In the genomic region with DNA sequence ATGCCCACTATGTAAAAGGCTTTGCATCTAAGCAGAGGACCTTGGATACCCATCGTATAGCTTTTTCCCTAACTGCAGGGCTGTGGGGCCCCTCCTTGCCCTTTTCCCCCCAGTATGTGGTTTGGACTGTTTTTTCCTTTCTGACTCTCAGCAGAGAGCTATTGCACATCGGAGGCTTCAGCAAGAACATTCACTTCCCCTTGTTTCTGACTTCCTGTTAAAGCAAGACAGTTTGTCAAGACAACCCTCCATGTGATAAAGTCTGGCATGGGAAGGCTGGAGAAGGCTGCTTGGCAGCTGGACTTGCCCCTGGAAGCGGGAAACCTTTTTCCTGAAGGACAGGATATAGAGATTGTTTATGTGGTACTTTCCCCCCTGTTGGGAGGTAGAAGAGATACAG, we compare ENCODE assay signal across 9 mouse cellular contexts. TPM values are rescaled to one million over a fixed set of nuclear protein-coding genes. Genes with fewer than 3 reads are reported as not detected.
A peak's percentile ranks its signal among the peaks of the same experiment; 100 is the strongest.
DNase-seq lines count a peak whose midpoint lies in the region; ATAC-seq lines count a peak whose summit lies in the region.
"Had no signal": no experiment of that assay in that cellular context is flagged by ENCODE, and none has a peak within 500 bp of the region (broad histone marks: within the 10 kb centered on the region; RNA-seq: fewer than 3 reads in every experiment).

No protein-coding gene starts in this region.

- no peak overlapping the region for H3K4me2 ChIP-seq in neural tube, embryonic 13.5 days
- no peak overlapping the region for H3K4me2 ChIP-seq in neural tube, embryonic 15.5 days
- no peak overlapping the region for H3K4me2 ChIP-seq in lung, embryonic 15.5 days
- no peak overlapping the region for H3K4me2 ChIP-seq in forebrain, embryonic 13.5 days
- H3K4me2 ChIP-seq: limb, embryonic 13.5 days had no signal

- no peaks in the 10 kb centered on the region for H3K9me3 ChIP-seq in neural tube, embryonic 13.5 days
- no peaks in the 10 kb centered on the region for H3K9me3 ChIP-seq in neural tube, embryonic 15.5 days (replicated peaks)
- H3K9me3 ChIP-seq in lung, embryonic 15.5 days: no peaks in the 10 kb centered on the region
- no peaks in the 10 kb centered on the region for H3K9me3 ChIP-seq in forebrain, embryonic 13.5 days (replicated peaks)
- H3K9me3 ChIP-seq: limb, embryonic 13.5 days had no signal

- no peaks in the 10 kb centered on the region for H3K27me3 ChIP-seq in neural tube, embryonic 13.5 days
- H3K27me3 ChIP-seq in neural tube, embryonic 15.5 days (replicated peaks): no peaks in the 10 kb centered on the region
- no peaks in the 10 kb centered on the region for H3K27me3 ChIP-seq in lung, embryonic 15.5 days
- no peaks in the 10 kb centered on the region for H3K27me3 ChIP-seq in forebrain, embryonic 13.5 days
- H3K27me3 ChIP-seq: limb, embryonic 13.5 days had no signal

- intact Hi-C loops in heart, postnatal 14 days (cut with DNase I): no loop called here

- 83% methylated on average over 3 of the region's 3 CpGs for WGBS in neural tube, embryonic 13.5 days
- WGBS in neural tube, embryonic 15.5 days: 90% methylated on average over 3 of the region's 3 CpGs
- WGBS in lung, embryonic 15.5 days: 70% methylated on average over 3 of the region's 3 CpGs
- 92% methylated on average over 3 of the region's 3 CpGs for WGBS in forebrain, embryonic 13.5 days

- H3K27ac ChIP-seq in neural tube, embryonic 13.5 days (replicated peaks): 0 out of 2 replicates have a peak overlapping the region, but pooled peaks have one; percentile 18
- no peak overlapping the region for H3K27ac ChIP-seq in neural tube, embryonic 15.5 days (replicated peaks)
- peak overlapping the region; percentile 35 for H3K27ac ChIP-seq in lung, embryonic 15.5 days
- no peak overlapping the region for H3K27ac ChIP-seq in forebrain, embryonic 13.5 days
- H3K27ac ChIP-seq: limb, embryonic 13.5 days had no signal

- H3K4me1 ChIP-seq in neural tube, embryonic 13.5 days (replicated peaks): no peaks in the 10 kb centered on the region
- no peaks in the 10 kb centered on the region for H3K4me1 ChIP-seq in neural tube, embryonic 15.5 days
- H3K4me1 ChIP-seq in lung, embryonic 15.5 days: no peaks in the 10 kb centered on the region
- H3K4me1 ChIP-seq in forebrain, embryonic 13.5 days: no peaks in the 10 kb centered on the region
- H3K4me1 ChIP-seq: limb, embryonic 13.5 days had no signal

- ATAC-seq in neural tube, embryonic 13.5 days (ENCODE audit: low read depth): no peak
- ATAC-seq in neural tube, embryonic 15.5 days (ENCODE audit: low FRiP score): no peak
- ATAC-seq in lung, embryonic 15.5 days (ENCODE audit: borderline replicate concordance, extremely low read depth, low FRiP score, low TSS enrichment): no peak
- ATAC-seq in forebrain, embryonic 13.5 days: no peak

- H3K9ac ChIP-seq in neural tube, embryonic 13.5 days: no peak overlapping the region
- H3K9ac ChIP-seq in neural tube, embryonic 15.5 days (replicated peaks): no peak overlapping the region
- no peak overlapping the region for H3K9ac ChIP-seq in lung, embryonic 15.5 days
- H3K9ac ChIP-seq in forebrain, embryonic 13.5 days: no peak overlapping the region
- H3K9ac ChIP-seq: limb, embryonic 13.5 days had no signal

- H3K36me3 ChIP-seq in neural tube, embryonic 13.5 days: peaks cover 69% of the 10 kb centered on the region
- H3K36me3 ChIP-seq in neural tube, embryonic 15.5 days: peaks cover 59% of the 10 kb centered on the region
- H3K36me3 ChIP-seq in lung, embryonic 15.5 days: peaks cover 54% of the 10 kb centered on the region
- peaks cover 76% of the 10 kb centered on the region for H3K36me3 ChIP-seq in forebrain, embryonic 13.5 days (ENCODE audit: poor library complexity, severe bottlenecking)

- DNase-seq in heart, postnatal 14 days: peak; percentile 10 to 14
- peak; percentile 24 for DNase-seq in telencephalon, adult 2 months (ENCODE audit: low read depth, low spot score)
- no peak for DNase-seq in cerebellum, adult 11-12 months
- DNase-seq in left cerebral cortex, adult 18-20 months (ENCODE audit: low spot score in 2 of 2): no peak

- no peak overlapping the region for H3K4me3 ChIP-seq in neural tube, embryonic 13.5 days
- H3K4me3 ChIP-seq in neural tube, embryonic 15.5 days (replicated peaks): no peak overlapping the region
- no peak overlapping the region for H3K4me3 ChIP-seq in lung, embryonic 15.5 days
- no peak overlapping the region for H3K4me3 ChIP-seq in forebrain, embryonic 13.5 days
- H3K4me3 ChIP-seq: limb, embryonic 13.5 days had no signal

RNA-seq across cellular contexts. Expression of a gene that starts 37.9 kb away (rescaled TPM):
- not detected in 2 replicates for polyA plus RNA-seq in neural tube, embryonic 13.5 days (2015; fragmentation: Nextera tagmentation; extraction: Ambion mirVana)
- polyA plus RNA-seq in neural tube, embryonic 15.5 days (2015; fragmentation: Nextera tagmentation; extraction: Ambion mirVana): not detected in 2 replicates
- not detected for total RNA-seq in heart, postnatal 14 days (2021)
- not detected in 2 replicates for polyA plus RNA-seq in lung, embryonic 15.5 days (2015; fragmentation: Nextera tagmentation; extraction: Ambion mirVana)
- not detected in 2 replicates for polyA plus RNA-seq in forebrain, embryonic 13.5 days (2015; fragmentation: Nextera tagmentation; extraction: Ambion mirVana)
- total RNA-seq in left cerebral cortex, adult 18-20 months (2021): 1 to 10 TPM in 1 of 2 experiments, not detected in 1; 1.6 TPM
- polyA plus RNA-seq: limb, embryonic 13.5 days had no signal

RNA-seq across cellular contexts. Expression of a gene that starts 37.9 kb away (rescaled TPM):
- polyA plus RNA-seq in neural tube, embryonic 13.5 days (2015; fragmentation: Nextera tagmentation; extraction: Ambion mirVana): 171 and 187 TPM in 2 replicates
- polyA plus RNA-seq in neural tube, embryonic 15.5 days (2015; fragmentation: Nextera tagmentation; extraction: Ambion mirVana): 148 and 172 TPM in 2 replicates
- 10 to 100 TPM in 1 of 2 experiments, 1 to 10 TPM in 1; 9.7 to 19.3 TPM for total RNA-seq in heart, postnatal 14 days (2021)
- polyA plus RNA-seq in lung, embryonic 15.5 days (2015; fragmentation: Nextera tagmentation; extraction: Ambion mirVana): 237 and 246 TPM in 2 replicates
- polyA plus RNA-seq in forebrain, embryonic 13.5 days (2015; fragmentation: Nextera tagmentation; extraction: Ambion mirVana): 253 and 279 TPM in 2 replicates
- 10 to 100 TPM; 94.9 to 97.0 TPM for total RNA-seq in left cerebral cortex, adult 18-20 months (2021)

RNA-seq across cellular contexts. Expression of a gene that starts 38.3 kb away (rescaled TPM):
- 15.9 and 18.0 TPM in 2 replicates for polyA plus RNA-seq in neural tube, embryonic 13.5 days (2015; fragmentation: Nextera tagmentation; extraction: Ambion mirVana)
- 13.1 and 15.9 TPM in 2 replicates for polyA plus RNA-seq in neural tube, embryonic 15.5 days (2015; fragmentation: Nextera tagmentation; extraction: Ambion mirVana)
- total RNA-seq in heart, postnatal 14 days (2021): 10 to 100 TPM; 45.9 to 47.1 TPM
- polyA plus RNA-seq in lung, embryonic 15.5 days (2015; fragmentation: Nextera tagmentation; extraction: Ambion mirVana): 22.6 and 28.2 TPM in 2 replicates
- polyA plus RNA-seq in forebrain, embryonic 13.5 days (2015; fragmentation: Nextera tagmentation; extraction: Ambion mirVana): 9.5 and 11.9 TPM in 2 replicates
- 10 to 100 TPM; 30.7 to 31.0 TPM for total RNA-seq in left cerebral cortex, adult 18-20 months (2021)

RNA-seq across cellular contexts. Expression of a gene that starts 56.9 kb away (rescaled TPM):
- 7.5 and 8.9 TPM in 2 replicates for polyA plus RNA-seq in neural tube, embryonic 13.5 days (2015; fragmentation: Nextera tagmentation; extraction: Ambion mirVana)
- 8.0 and 9.5 TPM in 2 replicates for polyA plus RNA-seq in neural tube, embryonic 15.5 days (2015; fragmentation: Nextera tagmentation; extraction: Ambion mirVana)
- total RNA-seq in heart, postnatal 14 days (2021): 10 to 100 TPM; 51.2 to 59.8 TPM
- polyA plus RNA-seq in lung, embryonic 15.5 days (2015; fragmentation: Nextera tagmentation; extraction: Ambion mirVana): 9.0 and 10.1 TPM in 2 replicates
- 8.9 and 9.6 TPM in 2 replicates for polyA plus RNA-seq in forebrain, embryonic 13.5 days (2015; fragmentation: Nextera tagmentation; extraction: Ambion mirVana)
- total RNA-seq in left cerebral cortex, adult 18-20 months (2021): 10 to 100 TPM; 17.9 to 19.7 TPM

Comparison
In these comparisons a context has a peak if more than half of its experiments do, and no peak if none do; other contexts are left out.
1. H3K27ac ChIP-seq: peak in neural tube, embryonic 13.5 days (single experiment) and lung, embryonic 15.5 days (single experiment); none in neural tube, embryonic 15.5 days (single experiment) and forebrain, embryonic 13.5 days (single experiment).
2. DNase-seq: peak in heart, postnatal 14 days (2 of 2) and telencephalon, adult 2 months (single experiment); none in cerebellum, adult 11-12 months (single experiment) and left cerebral cortex, adult 18-20 months (0 of 2).